Mouse (Mus musculus) thymus, adult 2 months (tissue): ENCODE results near the gene Csk.

Experiments
- CTCF ChIP-seq: fragments of 200-500 bp; IDR thresholded peaks from 2 replicates; pipeline ENCODE4 v1.5.1; 2012; ENCODE audit warnings: mild to moderate bottlenecking, control low read depth, low read length, moderate library complexity, borderline replicate concordance; ENCODE audit not compliant: control insufficient read depth, poor library complexity, insufficient read depth; ENCODE audit errors: extremely low read depth
- POLR2A ChIP-seq: fragments of 200-500 bp; IDR thresholded peaks from 2 replicates; pipeline ENCODE4 v1.6.1; 2012; ENCODE audit warnings: mild to moderate bottlenecking, low read length, control low read depth, moderate library complexity; ENCODE audit not compliant: control insufficient read depth, poor library complexity, insufficient read depth; ENCODE audit errors: extremely low read depth

GRCm38 (mm10) chr9:57638651-57639459 lies 14.6 kb downstream of the Csk start:
- TF ChIP-seq CTCF (no peak), POLR2A (no peak)
